Mouse (Mus musculus) brain, embryonic 14.5 days (tissue): ENCODE measurements at regions not wholly inside any gene's neighbourhood (a gene's known extent, or its start where the extent isn't known, plus 50 kb on each side); places are given as distances from the start of the nearest gene placed in this dataset.

Experiments
- CTCF ChIP-seq: fragments of 200-500 bp; IDR thresholded peaks from 2 replicates; pipeline ENCODE4 v1.5.1; 2012; ENCODE audit warnings: inconsistent platforms, mild to moderate bottlenecking, moderate library complexity, borderline replicate concordance; ENCODE audit not compliant: insufficient read depth, insufficient read length; ENCODE audit errors: extremely low read depth
- POLR2A ChIP-seq: fragments of 200-500 bp; IDR thresholded peaks from 2 replicates; pipeline ENCODE4 v1.6.1; 2012; ENCODE audit warnings: mild to moderate bottlenecking, inconsistent platforms, borderline replicate concordance; ENCODE audit not compliant: poor library complexity, insufficient read depth, insufficient read length, severe bottlenecking; ENCODE audit errors: extremely low read depth

- TF ChIP-seq CTCF (no peak), POLR2A (no peak)
Observed at GRCm38 (mm10) chr17:4825221-4825895, 168.8 kb upstream of the Arid1b start.
